Mouse (Mus musculus) CH12.LX (cell line): ENCODE data around the gene Tmem196. TPM values are rescaled to one million over a fixed set of nuclear protein-coding genes. Genes with fewer than 3 reads are reported as not detected.

Experiments
- DNase-seq: peaks from one replicate; pipeline ENCODE4 v3.0.0-alpha.2; 2013; ENCODE audit errors: extremely low read depth
- H3K27ac ChIP-seq: 2 replicates; pipeline ENCODE4 v1.5.1; 2012; ENCODE audit warnings: low read depth, mild to moderate bottlenecking, control low read depth, moderate library complexity; ENCODE audit not compliant: insufficient read depth
- H3K27me3 ChIP-seq: replicated peaks from 2 replicates; pipeline ENCODE3; 2012; ENCODE audit warnings: inconsistent platforms
- H3K36me3 ChIP-seq, 2 experiments: replicated peaks in 1 of 2; 2 replicates each; pipeline versions ENCODE3 to v1.6.1; 2012; ENCODE audit warnings: inconsistent platforms in 1 of 2, low read length in 1 of 2, mild to moderate bottlenecking in 1 of 2, mixed read lengths in 1 of 2, moderate library complexity in 1 of 2; ENCODE audit not compliant: control insufficient read depth in 1 of 2, insufficient read depth in 1 of 2
- H3K4me1 ChIP-seq, 2 experiments: 2 replicates each; pipeline ENCODE4 v1.6.1; 2012; ENCODE audit warnings: inconsistent platforms in 1 of 2, moderate library complexity in 1 of 2; ENCODE audit not compliant: insufficient read depth in 2 of 2, control insufficient read depth in 1 of 2
- H3K4me2 ChIP-seq: 2 replicates; pipeline ENCODE4 v1.6.1; 2012; ENCODE audit warnings: low read depth, mild to moderate bottlenecking, control low read depth; ENCODE audit not compliant: poor library complexity, insufficient read depth, severe bottlenecking
- H3K4me3 ChIP-seq, 3 experiments: fragments of 150-350 bp in 1 of 3; sonication (generic) in 1 of 3; replicated peaks in 1 of 3; 2 replicates each; pipeline versions ENCODE3 to v1.5.1; 2011 to 2012; ENCODE audit warnings: low read depth in 2 of 3, low read length in 2 of 3, mild to moderate bottlenecking in 2 of 3, moderate library complexity in 2 of 3, control low read depth in 1 of 3, improper control_type of control experiment in 1 of 3, inconsistent platforms in 1 of 3, mixed read lengths in 1 of 3; ENCODE audit not compliant: poor library complexity in 1 of 3
- H3K79me2 ChIP-seq: replicated peaks from 2 replicates; pipeline ENCODE4 v1.6.1; 2012; ENCODE audit warnings: mild to moderate bottlenecking, moderate library complexity; ENCODE audit not compliant: control insufficient read depth, poor library complexity, insufficient read depth, severe bottlenecking; ENCODE audit errors: extremely low read depth
- H3K9ac ChIP-seq: 2 replicates; pipeline ENCODE4 v1.6.1; 2012; ENCODE audit warnings: low read depth, mild to moderate bottlenecking, control low read depth, moderate library complexity; ENCODE audit not compliant: insufficient read depth
- H3K9me3 ChIP-seq: replicated peaks from 2 replicates; pipeline ENCODE3; 2012; ENCODE audit warnings: low read length, inconsistent platforms, mixed read lengths
- CHD2 ChIP-seq: IDR thresholded peaks from 2 replicates; pipeline ENCODE4 v1.6.1; 2011; ENCODE audit warnings: low read length, improper control_type of control experiment
- CTCF ChIP-seq, 2 experiments: IDR thresholded peaks in 1 of 2; conservative IDR thresholded peaks in 1 of 2; 2 replicates each; pipeline ENCODE4 v1.5.1; 2011 to 2012; ENCODE audit warnings: low read depth in 2 of 2, low read length in 2 of 2, improper control_type of control experiment in 1 of 2, inconsistent platforms in 1 of 2, mild to moderate bottlenecking in 1 of 2, moderate library complexity in 1 of 2
- E2F4 ChIP-seq: IDR thresholded peaks from 2 replicates; pipeline ENCODE4 v1.6.1; 2011; ENCODE audit warnings: low read depth, low read length, improper control_type of control experiment; ENCODE audit not compliant: insufficient replicate concordance
- EP300 ChIP-seq: IDR thresholded peaks from 2 replicates; pipeline ENCODE4 v1.6.1; 2011; ENCODE audit warnings: low read length, improper control_type of control experiment
- ETS1 ChIP-seq: conservative IDR thresholded peaks from 2 replicates; pipeline ENCODE4 v1.6.1; 2012; ENCODE audit warnings: low read depth, mild to moderate bottlenecking, inconsistent platforms, low read length, improper control_type of control experiment, moderate library complexity
- GABPA ChIP-seq: IDR thresholded peaks from 2 replicates; pipeline ENCODE4 v1.6.1; 2012; ENCODE audit warnings: low read depth, low read length, improper control_type of control experiment, inconsistent platforms; ENCODE audit not compliant: insufficient replicate concordance
- IRF4 ChIP-seq: IDR thresholded peaks from 2 replicates; pipeline ENCODE4 v1.6.1; 2014; ENCODE audit warnings: low read depth, mild to moderate bottlenecking, inconsistent platforms, low read length, improper control_type of control experiment
- JUN ChIP-seq: IDR thresholded peaks from 2 replicates; pipeline ENCODE4 v1.6.1; 2011; ENCODE audit warnings: low read depth, mild to moderate bottlenecking, low read length, improper control_type of control experiment, moderate library complexity; ENCODE audit not compliant: insufficient read depth
- JUND ChIP-seq: conservative IDR thresholded peaks from 2 replicates; pipeline ENCODE4 v1.6.1; 2011; ENCODE audit warnings: low read depth, low read length, improper control_type of control experiment
- MXI1 ChIP-seq: IDR thresholded peaks from 2 replicates; pipeline ENCODE4 v1.6.1; 2011; ENCODE audit warnings: mild to moderate bottlenecking, low read depth, low read length, improper control_type of control experiment
- NELFE ChIP-seq: IDR thresholded peaks from 2 replicates; pipeline ENCODE4 v1.6.1; 2011; ENCODE audit warnings: low read depth, low read length, improper control_type of control experiment
- NRF1 ChIP-seq: IDR thresholded peaks from 2 replicates; pipeline ENCODE4 v1.6.1; 2014; ENCODE audit warnings: low read depth, mild to moderate bottlenecking, inconsistent platforms, low read length, improper control_type of control experiment, moderate library complexity
- RCOR1 ChIP-seq: conservative IDR thresholded peaks from 2 replicates; pipeline ENCODE4 v1.6.1; 2012; ENCODE audit warnings: low read depth, mild to moderate bottlenecking, inconsistent platforms, low read length, improper control_type of control experiment
- SIN3A ChIP-seq: IDR thresholded peaks from 2 replicates; pipeline ENCODE4 v1.6.1; 2012; ENCODE audit warnings: low read length, improper control_type of control experiment, inconsistent platforms
- SMC3 ChIP-seq: IDR thresholded peaks from 2 replicates; pipeline ENCODE4 v1.6.1; 2011; ENCODE audit warnings: low read depth, low read length, improper control_type of control experiment
- ZNF384 ChIP-seq: IDR thresholded peaks from 2 replicates; pipeline ENCODE4 v1.6.1; 2012; ENCODE audit warnings: low read depth, low read length, improper control_type of control experiment, inconsistent platforms
- dilution Hi-C: fragments of 300-500 bp; cut with MboI; formaldehyde crosslinking; loops from 2 replicates; pipeline ENCODE4 v1.14.3; 2020; ENCODE audit warnings: low sequenced_read_pairs; ENCODE audit not compliant: extremely low pct_unique_long_range_greater_than_20kb, extremely low pct_ligation_motif_present
- in situ Hi-C: fragments of 300-500 bp; cut with MboI; formaldehyde crosslinking; loops from 3 replicates; pipeline ENCODE4 v1.14.3; 2019; ENCODE audit warnings: low sequenced_read_pairs, low pct_ligation_motif_present, low pct_unique_long_range_greater_than_20kb, mixed read lengths
- polyA plus RNA-seq: library from polyadenylated mRNA; unstranded; fragments of >175 nt; gene quantifications from 2 replicates; pipeline ENCODE4 v1.2.1, GENCODE M21; 2012; ENCODE audit warnings: low read depth; ENCODE audit not compliant: insufficient read length
- total RNA-seq, 2 experiments: library from RNA; depleted of rRNA; stranded (reverse); fragments of 300-350 nt in 1 of 2; fragments of >200 nt in 1 of 2; gene quantifications; 2 replicates each; pipeline ENCODE4 v1.2.3; 2012 to 2014

Gene Tmem196
- total and polyA plus RNA-seq, 3 experiments: not detected

DNA sequence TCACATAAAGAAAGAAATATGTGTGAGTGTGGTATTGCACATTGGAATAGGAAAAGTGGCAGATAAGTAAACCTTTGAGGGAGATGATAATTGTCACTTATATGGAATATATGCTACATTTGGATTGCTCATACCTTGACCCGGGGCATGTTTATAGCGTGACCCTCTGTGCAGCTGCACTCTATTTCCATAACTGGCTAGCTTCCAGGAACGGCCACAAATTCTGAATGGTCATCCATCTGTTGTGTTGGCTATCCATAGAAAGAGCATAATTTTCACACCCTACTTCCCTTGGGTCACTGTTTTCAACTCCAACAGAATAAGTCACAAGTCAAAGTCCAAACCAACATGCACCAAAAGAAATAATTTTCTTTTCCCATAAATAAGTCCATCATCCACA is 11.4 kb downstream of the Tmem196 start:
- TF ChIP-seq JUN (no peak), JUND (no peak), RCOR1 (no peak), ZNF384 (no peak), NRF1 (no peak), MXI1 (no peak), GABPA (no peak), ETS1 (no peak), E2F4 (no peak)
- Histone ChIP-seq H3K27me3 (no peaks in the 10 kb centered on the region), H3K9ac (no peak overlapping the region), H3K4me1 (no peaks in the 10 kb centered on the region), H3K9me3 (no peaks in the 10 kb centered on the region), H3K79me2 (no peaks in the 10 kb centered on the region), H3K27ac (no peak overlapping the region), H3K4me3 (no peak overlapping the region), H3K36me3 (no peaks in the 10 kb centered on the region), H3K4me2 (no peak overlapping the region)
- in situ Hi-C loops (no loop called here), dilution Hi-C loops (no loop called here)
- no peak for DNase-seq

- Histone ChIP-seq H3K36me3 (no peaks in the 10 kb centered on the region), H3K79me2 (no peaks in the 10 kb centered on the region), H3K4me2 (no peak overlapping the region), H3K4me3 (no peak overlapping the region), H3K9ac (no peak overlapping the region), H3K27me3 (no peaks in the 10 kb centered on the region), H3K9me3 (no peaks in the 10 kb centered on the region), H3K4me1 (peaks cover 0 to 6% of the 10 kb centered on the region in 2 experiments; a peak in 1 of 4 replicates), H3K27ac (no peak overlapping the region)
- no peak for DNase-seq
- no peak for TF ChIP-seq NELFE
- dilution Hi-C loops: no loop called here
- in situ Hi-C loops: no loop called here
Measured at GRCm38 (mm10) chr12:119960730-119961129, 15.1 kb downstream of the Tmem196 start.

DNA sequence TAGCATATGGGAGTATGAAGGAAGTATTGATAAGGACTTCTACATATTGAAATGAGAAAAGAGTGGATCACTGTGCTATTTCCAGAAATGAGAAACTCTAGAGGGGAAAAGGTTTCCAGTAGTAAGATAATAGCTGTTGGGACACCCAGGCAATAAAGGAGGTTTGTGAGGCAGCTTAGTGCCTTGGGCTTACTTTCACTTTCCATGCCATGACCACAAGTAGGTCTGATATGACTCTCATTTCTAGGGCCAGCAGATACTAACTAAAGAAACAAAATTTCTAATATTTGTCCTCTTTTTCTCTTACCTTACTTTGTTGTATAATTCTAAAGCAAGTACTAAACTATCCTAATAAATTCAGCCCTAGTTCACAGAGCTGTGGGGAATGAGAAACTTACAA is 19.8 kb downstream of the Tmem196 start:
- Histone ChIP-seq H3K4me1 (peaks cover 0 to 9% of the 10 kb centered on the region in 2 experiments; a peak in 1 of 4 replicates), H3K9ac (no peak overlapping the region), H3K4me2 (no peak overlapping the region), H3K79me2 (no peaks in the 10 kb centered on the region), H3K9me3 (no peaks in the 10 kb centered on the region), H3K27me3 (no peaks in the 10 kb centered on the region), H3K36me3 (no peaks in the 10 kb centered on the region), H3K4me3 (no peak overlapping the region), H3K27ac (no peak overlapping the region)
- peak; percentile 64 for DNase-seq
- dilution Hi-C loops: no loop called here
- TF ChIP-seq EP300 (peak; percentile 88), CTCF (conservative IDR thresholded peaks at IDR 0.05 in 1 of 2, IDR thresholded peaks at IDR 0.05 in 1 of 2; ENCODE audit: low read depth in 2 of 2, low read length in 2 of 2) (no peak), JUND (peak; percentile 91), CHD2 (no peak), JUN (peak; percentile 67; the same call in 1 of the 2 replicates), IRF4 (peak; percentile 89), NRF1 (no peak), SIN3A (no peak), SMC3 (no peak)
- in situ Hi-C loops: no loop called here
